In genomic region chr7:37922999-37923398, GRCm38 (mm10) we compare ENCODE assay signal across 19 mouse cellular contexts.
DNase-seq lines count a peak whose midpoint lies in the region; ATAC-seq and TF ChIP-seq lines count a peak whose summit lies in the region.
"Had no signal": no experiment of that assay in that cellular context is flagged by ENCODE, and none has a peak within 500 bp of the region (broad histone marks: within the 10 kb centered on the region; RNA-seq: fewer than 3 reads in every experiment).

No protein-coding gene starts in this region.

- no peaks in the 10 kb centered on the region; the same call in 1 of the 2 replicates for H3K27me3 ChIP-seq in E14TG2a.4 (ENCODE audit: insufficient read depth, low read length)
- H3K27me3 ChIP-seq in G1E (ENCODE audit: insufficient read depth, low read length), result no peaks in the 10 kb centered on the region
- H3K27me3 ChIP-seq: embryonic facial prominence, embryonic 12.5 days; liver, embryonic 12.5 days; lung, embryonic 15.5 days; midbrain, embryonic 13.5 days; neural tube, embryonic 13.5 days had no signal

- H3K9me3 ChIP-seq in E14TG2a.4 (ENCODE audit: low read length) (peaks cover 6% of the 10 kb centered on the region; the same call in 1 of the 2 replicates), G1E (replicated peaks) (peaks cover 7% of the 10 kb centered on the region)
- H3K9me3 ChIP-seq: embryonic facial prominence, embryonic 12.5 days; lung, embryonic 15.5 days; midbrain, embryonic 13.5 days; neural tube, embryonic 13.5 days had no signal

- TF ChIP-seq CTCF in gastrocnemius, adult 2 months (IDR thresholded peaks at IDR 0.05), result peak; percentile 16; the same call in 1 of the 2 replicates
- TF ChIP-seq CTCF in layer of hippocampus, adult 2 months (conservative IDR thresholded peaks at IDR 0.05), result peak; percentile 59
- peak; percentile 85 for TF ChIP-seq CTCF in E14TG2a.4 (conservative IDR thresholded peaks at IDR 0.05; ENCODE audit: low read length)
- 0 out of 2 replicates have a peak, but pooled peaks have one; percentile 3 for TF ChIP-seq CTCF in G1E (IDR thresholded peaks at IDR 0.05; ENCODE audit: low read depth, low read length)

- peaks cover 14% of the 10 kb centered on the region for H3K4me1 ChIP-seq in E14TG2a.4 (replicated peaks; ENCODE audit: low read depth, low read length)
- no peaks in the 10 kb centered on the region for H3K4me1 ChIP-seq in G1E (ENCODE audit: insufficient read depth, low read depth, low read length)
- H3K4me1 ChIP-seq: embryonic facial prominence, embryonic 12.5 days; liver, embryonic 12.5 days; lung, embryonic 15.5 days had no signal

- H3K36me3 ChIP-seq in E14TG2a.4 (ENCODE audit: insufficient read depth, low read length) (no peaks in the 10 kb centered on the region), G1E (replicated peaks) (no peaks in the 10 kb centered on the region)
- H3K36me3 ChIP-seq: embryonic facial prominence, embryonic 12.5 days; liver, embryonic 12.5 days; lung, embryonic 15.5 days; midbrain, embryonic 13.5 days; neural tube, embryonic 13.5 days had no signal

- H3K4me3 ChIP-seq in gastrocnemius, adult 2 months, result no peak overlapping the region
- H3K4me3 ChIP-seq in layer of hippocampus, adult 2 months, result no peak overlapping the region
- no peak overlapping the region for H3K4me3 ChIP-seq in E14TG2a.4 (replicated peaks; ENCODE audit: low read length)
- no peak overlapping the region for H3K4me3 ChIP-seq in G1E (ENCODE audit: low read depth, low read length)
- H3K4me3 ChIP-seq: embryonic facial prominence, embryonic 12.5 days; erythroblast, embryonic 14.5 days; liver, embryonic 12.5 days; lung, embryonic 15.5 days; midbrain, embryonic 13.5 days; neural tube, embryonic 13.5 days had no signal

- intact Hi-C loops in gastrocnemius, adult 2 months (cut with DNase I), result no loop called here

- H3K27ac ChIP-seq in gastrocnemius, adult 2 months, result no peak overlapping the region
- no peak overlapping the region for H3K27ac ChIP-seq in layer of hippocampus, adult 2 months
- H3K27ac ChIP-seq: embryonic facial prominence, embryonic 12.5 days; liver, embryonic 12.5 days; lung, embryonic 15.5 days had no signal

- DNase-seq in gastrocnemius, adult 2 months, result no peak
- no peak for DNase-seq in gastrocnemius, postnatal 4 days (ENCODE audit: low spot score in 2 of 2)
- no peak for DNase-seq in layer of hippocampus, adult 2 months (ENCODE audit: low spot score in 2 of 2)
- no peak for DNase-seq in layer of hippocampus, postnatal 36 days
- DNase-seq in G1E (ENCODE audit: low spot score), result no peak
- DNase-seq in urinary bladder, postnatal 14 days (ENCODE audit: low spot score), result no peak
- DNase-seq in spleen, postnatal 10 days (ENCODE audit: low spot score in 2 of 2), result no peak
- DNase-seq: cerebellum, adult 9-10 months; kidney, adult 2 months; right cerebral cortex, postnatal 14 days; spleen, adult 18-20 months had no signal

- no peak for ATAC-seq in G1E (ENCODE audit: extremely low read depth, insufficient number of reproducible peaks, low FRiP score, poor library complexity, severe bottlenecking)
- ATAC-seq: forebrain, embryonic 14.5 days; liver, embryonic 12.5 days; midbrain, embryonic 13.5 days had no signal

Comparison
In these comparisons a context has a peak if more than half of its experiments do, and no peak if none do; other contexts are left out.
1. CTCF ChIP-seq: peak in every context shown above with its lines; median percentile 85 in E14TG2a.4; 59 in layer of hippocampus, adult 2 months; 16 in gastrocnemius, adult 2 months; 3 in G1E.